Mouse (Mus musculus) C2C12 (cell line): ENCODE data around the gene Hoxd3. TPM values are rescaled to one million over a fixed set of nuclear protein-coding genes. Genes with fewer than 3 reads are reported as not detected.

Source experiments
- H3K27me3 ChIP-seq: one replicate; pipeline ENCODE4 v1.6.1; 2011; ENCODE audit not compliant: control insufficient read depth, insufficient read depth, insufficient read length
- H3K36me3 ChIP-seq: one replicate; pipeline ENCODE4 v1.6.1; 2011; ENCODE audit not compliant: control insufficient read depth, insufficient read depth
- H3K4me3 ChIP-seq: one replicate; pipeline ENCODE4 v1.5.1; 2011; ENCODE audit warnings: mild to moderate bottlenecking, control low read depth; ENCODE audit not compliant: poor library complexity, insufficient read depth, severe bottlenecking
- H3K79me2 ChIP-seq: one replicate; pipeline ENCODE4 v1.6.1; 2011; ENCODE audit not compliant: control insufficient read depth, insufficient read depth
- H3K79me3 ChIP-seq: one replicate; pipeline ENCODE4 v1.6.1; 2011; ENCODE audit warnings: low read depth, control low read depth
- H3ac ChIP-seq: one replicate; pipeline ENCODE3; 2011; ENCODE audit warnings: low read depth; ENCODE audit not compliant: control insufficient read depth, insufficient read length
- CEBPB ChIP-seq: IDR thresholded peaks from one replicate; pipeline ENCODE4 v1.6.1; 2011; ENCODE audit warnings: low read depth, mild to moderate bottlenecking, control low read depth, moderate library complexity
- CTCF ChIP-seq: IDR thresholded peaks from one replicate; pipeline ENCODE4 v1.5.1; 2011; ENCODE audit not compliant: control insufficient read depth, insufficient read depth, insufficient read length
- FOSL1 ChIP-seq: IDR thresholded peaks from one replicate; pipeline ENCODE4 v1.8.0; 2011; ENCODE audit warnings: mild to moderate bottlenecking, low read length; ENCODE audit not compliant: poor library complexity, insufficient read depth, severe bottlenecking
- MAX ChIP-seq: IDR thresholded peaks from one replicate; pipeline ENCODE4 v1.6.1; 2011; ENCODE audit warnings: mild to moderate bottlenecking, control low read depth
- MYOD1 ChIP-seq: IDR thresholded peaks from one replicate; pipeline ENCODE4 v1.6.1; 2011; ENCODE audit warnings: low read depth; ENCODE audit not compliant: control insufficient read depth, insufficient read length
- MYOG ChIP-seq: IDR thresholded peaks from one replicate; pipeline ENCODE4 v1.6.1; 2011; ENCODE audit not compliant: control insufficient read depth, insufficient read length; ENCODE audit errors: extremely low read depth
- USF1 ChIP-seq: IDR thresholded peaks from one replicate; pipeline ENCODE4 v1.6.1; 2011; ENCODE audit warnings: low read depth, mild to moderate bottlenecking, control low read depth, moderate library complexity
- polyA plus RNA-seq: library from polyadenylated mRNA; unstranded; fragments of >200 nt; fragmentation: generic; extraction: Trizol; gene quantifications from one replicate; pipeline ENCODE4 v1.2.1, GENCODE M21; 2012; ENCODE audit warnings: missing spikeins

Gene Hoxd3
- polyA plus RNA-seq, 1 experiment: not detected

DNA sequence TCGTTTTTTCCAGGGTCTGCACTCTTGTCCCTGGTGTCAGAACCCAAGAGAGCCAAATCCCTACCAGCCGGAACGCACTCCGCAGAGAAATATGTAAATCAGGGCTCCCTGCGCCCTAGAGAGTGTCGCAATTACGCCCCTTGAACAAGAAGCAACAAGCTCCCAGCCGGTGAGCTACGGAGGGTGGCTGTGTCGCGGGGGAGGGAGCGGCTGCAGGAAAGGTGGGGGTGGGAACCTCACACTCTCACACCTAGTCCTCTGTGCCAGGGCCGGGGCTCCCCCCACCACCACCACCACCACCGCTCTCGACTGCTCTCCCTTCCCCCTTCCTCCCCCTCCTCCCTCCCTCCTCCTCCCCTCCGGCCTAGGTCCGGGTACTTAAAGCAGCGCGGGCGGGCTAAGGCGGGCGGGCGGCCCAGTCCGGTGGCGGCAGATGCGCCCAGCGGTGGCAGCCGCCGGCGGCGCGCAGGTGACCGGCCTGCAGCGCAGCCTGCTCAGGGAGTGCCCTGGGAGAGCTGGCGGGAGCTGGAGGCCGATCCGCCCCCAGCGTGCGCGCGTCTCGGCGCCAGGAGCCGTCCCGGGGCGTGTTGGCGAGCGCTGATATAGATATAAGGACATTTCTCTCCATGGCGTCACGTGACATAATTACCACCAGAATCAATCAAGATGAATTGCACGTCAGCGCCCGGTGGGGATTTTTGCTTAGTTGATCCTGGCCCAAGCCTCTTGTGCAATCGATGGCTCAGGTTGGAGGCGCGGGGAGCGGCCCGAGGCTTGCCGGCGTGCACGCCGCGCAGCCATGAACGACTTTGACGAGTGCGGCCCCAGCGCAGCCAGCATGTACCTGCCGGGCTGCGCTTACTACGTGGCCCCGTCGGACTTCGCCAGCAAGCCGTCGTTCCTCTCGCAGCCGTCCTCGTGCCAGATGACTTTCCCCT is 29.9 kb upstream of the Hoxd3 start:
- Histone ChIP-seq H3K27me3 (peaks cover 43% of the 10 kb centered on the region), H3K4me3 (no peak overlapping the region), H3ac (no peak overlapping the region), H3K36me3 (no peaks in the 10 kb centered on the region), H3K79me2 (no peaks in the 10 kb centered on the region), H3K79me3 (no peaks in the 10 kb centered on the region)
- TF ChIP-seq MAX: no peak

DNA sequence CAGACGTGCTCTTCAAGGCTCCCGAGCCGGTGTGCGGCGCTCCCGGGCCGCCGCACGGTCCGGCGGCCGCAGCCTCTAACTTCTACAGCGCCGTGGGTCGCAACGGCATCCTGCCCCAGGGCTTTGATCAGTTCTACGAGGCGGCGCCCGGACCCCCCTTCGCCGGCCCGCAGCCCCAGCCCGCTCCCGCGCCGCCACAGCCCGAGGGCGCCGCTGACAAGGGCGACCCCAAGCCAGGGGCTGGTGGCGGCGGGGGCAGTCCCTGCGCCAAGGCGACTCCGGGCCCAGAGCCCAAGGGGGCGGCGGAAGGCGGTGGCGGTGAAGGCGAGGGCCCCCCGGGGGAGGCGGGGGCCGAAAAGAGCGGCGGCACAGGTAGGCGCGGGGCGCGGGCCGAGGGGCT is 28.9 kb upstream of the Hoxd3 start:
- no peaks in the 10 kb centered on the region for H3K79me3 ChIP-seq

GRCm38 (mm10) chr2:74683471-74683951 is 28.2 kb upstream of the Hoxd3 start:
- Histone ChIP-seq H3ac (no peak overlapping the region), H3K79me3 (no peaks in the 10 kb centered on the region), H3K79me2 (no peaks in the 10 kb centered on the region), H3K27me3 (peaks cover 55% of the 10 kb centered on the region), H3K36me3 (no peaks in the 10 kb centered on the region), H3K4me3 (no peak overlapping the region)
- TF ChIP-seq MYOD1 (no peak), USF1 (no peak), CEBPB (no peak), FOSL1 (no peak), CTCF (no peak), MAX (no peak), MYOG (no peak)

More for the DNA sequence above, 28.9 kb upstream of the Hoxd3 start:
- H3ac ChIP-seq: no peak overlapping the region
- no peaks in the 10 kb centered on the region for H3K79me2 ChIP-seq
- no peaks in the 10 kb centered on the region for H3K36me3 ChIP-seq
- H3K27me3 ChIP-seq: peaks cover 51% of the 10 kb centered on the region
- TF ChIP-seq MYOG (no peak), MYOD1 (no peak), MAX (no peak)
- H3K4me3 ChIP-seq: no peak overlapping the region

DNA sequence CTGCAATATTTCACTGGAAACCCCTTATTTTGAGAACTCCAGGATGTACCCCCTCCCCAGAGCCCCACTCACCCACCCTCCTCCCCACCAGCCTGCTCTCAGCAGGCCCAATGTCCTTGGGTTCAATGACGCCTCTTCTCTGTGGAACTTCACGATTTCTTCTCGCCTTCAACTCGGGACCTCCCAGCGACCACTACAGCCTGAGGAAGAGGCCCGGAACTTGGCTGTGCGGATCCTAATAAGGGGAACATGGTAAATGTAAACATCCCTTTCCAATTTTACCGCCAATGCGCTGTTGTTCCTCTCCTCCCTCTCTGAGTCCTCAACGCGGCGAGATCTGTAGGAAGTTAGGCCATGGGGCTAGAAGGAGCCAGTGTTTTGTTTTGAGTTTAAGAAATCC is 27.6 kb upstream of the Hoxd3 start:
- H3K79me2 ChIP-seq: no peaks in the 10 kb centered on the region
- H3ac ChIP-seq: no peak overlapping the region
- no peaks in the 10 kb centered on the region for H3K36me3 ChIP-seq
- no peak overlapping the region for H3K4me3 ChIP-seq
- H3K79me3 ChIP-seq: no peaks in the 10 kb centered on the region
- peaks cover 56% of the 10 kb centered on the region for H3K27me3 ChIP-seq
- no peak for TF ChIP-seq FOSL1
- TF ChIP-seq MYOG: no peak
- TF ChIP-seq CEBPB: no peak
- TF ChIP-seq MAX: no peak
- TF ChIP-seq CTCF: no peak
- no peak for TF ChIP-seq USF1
- TF ChIP-seq MYOD1: no peak

DNA sequence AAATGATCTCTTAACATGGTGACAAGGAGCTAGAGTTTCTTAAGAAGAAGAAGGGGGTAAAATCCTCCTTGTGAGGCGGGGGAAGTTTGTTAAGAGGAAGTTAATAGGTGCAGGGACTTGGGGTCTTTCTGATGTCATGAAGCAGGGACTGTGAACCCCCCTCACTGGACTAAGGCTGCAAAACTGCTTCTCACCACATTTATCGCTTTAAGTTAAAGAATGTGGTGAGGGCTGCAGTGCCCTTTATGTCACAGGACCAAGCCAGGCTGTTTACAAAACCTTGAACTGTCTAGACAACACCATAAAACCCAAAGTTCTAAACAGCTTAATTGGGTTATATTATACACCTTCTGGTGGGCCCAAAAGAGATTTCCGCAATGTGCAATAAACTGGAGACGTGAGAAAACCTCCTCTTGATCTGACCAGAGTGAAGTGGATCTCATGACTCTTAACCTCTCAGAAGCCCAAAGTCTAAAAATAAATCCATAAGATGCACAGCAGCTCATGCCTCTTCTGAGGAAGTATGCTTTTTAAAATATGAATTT is 26.6 kb upstream of the Hoxd3 start:
- Histone ChIP-seq H3K27me3 (peaks cover 55% of the 10 kb centered on the region), H3K36me3 (no peaks in the 10 kb centered on the region), H3K79me3 (no peaks in the 10 kb centered on the region), H3ac (no peak overlapping the region), H3K79me2 (no peaks in the 10 kb centered on the region), H3K4me3 (no peak overlapping the region)
- TF ChIP-seq MYOD1 (no peak), CEBPB (no peak)

DNA sequence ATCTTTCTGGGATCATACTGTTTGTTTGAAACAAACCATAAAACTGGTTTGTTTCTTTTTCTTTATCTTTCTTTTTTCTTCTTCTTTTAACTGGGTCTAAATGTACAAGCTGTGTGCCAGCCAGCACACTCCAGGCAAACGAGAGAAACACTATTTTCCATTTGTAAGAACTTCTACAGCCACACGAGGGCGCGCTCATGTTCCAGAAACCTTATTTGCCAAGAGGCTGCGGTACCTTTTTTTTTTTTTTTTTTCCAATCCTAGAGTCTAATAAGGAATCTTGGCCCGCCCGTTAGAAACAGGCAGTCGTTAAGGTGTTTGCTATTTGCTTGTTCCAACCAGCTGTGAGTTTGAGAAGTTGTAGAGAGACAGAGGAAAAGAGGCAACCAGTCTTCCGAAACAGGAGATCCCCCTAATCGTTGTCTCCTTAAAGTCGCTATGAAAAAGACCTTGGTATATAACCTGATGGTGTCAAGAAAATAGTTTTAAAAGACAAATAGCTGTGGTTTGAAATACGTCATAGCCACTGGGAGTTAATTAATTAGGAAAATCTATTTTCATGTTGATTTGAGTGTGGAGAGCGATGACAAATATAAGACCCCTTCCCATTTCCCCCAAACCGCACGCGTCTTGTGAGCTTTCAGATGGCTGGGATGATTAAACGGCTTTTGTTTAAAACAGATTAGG is 25.3 kb upstream of the Hoxd3 start:
- Histone ChIP-seq H3K79me2 (no peaks in the 10 kb centered on the region), H3K27me3 (peaks cover 48% of the 10 kb centered on the region), H3K4me3 (no peak overlapping the region), H3K36me3 (no peaks in the 10 kb centered on the region), H3K79me3 (no peaks in the 10 kb centered on the region), H3ac (no peak overlapping the region)
- TF ChIP-seq USF1 (no peak), MYOG (no peak), FOSL1 (no peak), CEBPB (no peak), MYOD1 (no peak), MAX (no peak), CTCF (no peak)
